Mouse (Mus musculus) limb, embryonic 13.5 days (tissue): Measurements from ENCODE around the gene Pcdh19. TPM values are rescaled to one million over a fixed set of nuclear protein-coding genes. Genes with fewer than 3 reads are reported as not detected.

Experiments
- ATAC-seq: fragments of 200-750 bp; cut with Nextera tagmentation; 2 replicates; pipeline ENCODE4 v1.8.0; 2017; ENCODE audit warnings: low read depth, moderate number of reproducible peaks, moderate TSS enrichment; ENCODE audit not compliant: low FRiP score
- H3K27ac ChIP-seq: fragments of 300-500 bp; sonication (generic); 2 replicates; pipeline ENCODE4 v1.5.1; 2015; ENCODE audit warnings: inconsistent platforms, mild to moderate bottlenecking, moderate library complexity
- H3K27me3 ChIP-seq: fragments of 300-500 bp; sonication (generic); 2 replicates; pipeline ENCODE4 v1.6.1; 2015; ENCODE audit warnings: mild to moderate bottlenecking, inconsistent platforms
- H3K36me3 ChIP-seq: fragments of 300-500 bp; sonication (generic); 2 replicates; pipeline ENCODE4 v1.6.1; 2015; ENCODE audit warnings: inconsistent platforms, mild to moderate bottlenecking, moderate library complexity
- H3K4me1 ChIP-seq: fragments of 300-500 bp; sonication (generic); 2 replicates; pipeline ENCODE4 v1.6.1; 2015; ENCODE audit warnings: inconsistent platforms
- H3K4me2 ChIP-seq: fragments of 300-500 bp; sonication (generic); replicated peaks from 2 replicates; pipeline ENCODE4 v1.6.1; 2015; ENCODE audit warnings: inconsistent platforms, mild to moderate bottlenecking, moderate library complexity
- H3K4me3 ChIP-seq: fragments of 300-500 bp; sonication (generic); 2 replicates; pipeline ENCODE4 v1.5.1; 2015; ENCODE audit warnings: moderate library complexity, mild to moderate bottlenecking, inconsistent platforms
- H3K9ac ChIP-seq: fragments of 300-500 bp; sonication (generic); 2 replicates; pipeline ENCODE4 v1.6.1; 2015; ENCODE audit warnings: mild to moderate bottlenecking, inconsistent platforms
- H3K9me3 ChIP-seq: fragments of 300-500 bp; sonication (generic); 2 replicates; pipeline ENCODE4 v1.6.1; 2016; ENCODE audit warnings: inconsistent platforms
- WGBS: fragments of 180-500 bp; shearing (Covaris S2); methylation state at CpG from one replicate; pipeline ENCODE4 v1.1.7; 2015; 5-methylcytosine and 5-hydroxymethylcytosine counted together
- polyA plus RNA-seq: library from polyadenylated mRNA; unstranded; fragments of >200 nt; fragmentation: Nextera tagmentation; extraction: Ambion mirVana; gene quantifications from 2 replicates; pipeline ENCODE4 v1.2.1, GENCODE M21; 2015

The Pcdh19 gene
- polyA plus RNA-seq, 1 experiment from 2014 or later: 6.7 TPM

DNA sequence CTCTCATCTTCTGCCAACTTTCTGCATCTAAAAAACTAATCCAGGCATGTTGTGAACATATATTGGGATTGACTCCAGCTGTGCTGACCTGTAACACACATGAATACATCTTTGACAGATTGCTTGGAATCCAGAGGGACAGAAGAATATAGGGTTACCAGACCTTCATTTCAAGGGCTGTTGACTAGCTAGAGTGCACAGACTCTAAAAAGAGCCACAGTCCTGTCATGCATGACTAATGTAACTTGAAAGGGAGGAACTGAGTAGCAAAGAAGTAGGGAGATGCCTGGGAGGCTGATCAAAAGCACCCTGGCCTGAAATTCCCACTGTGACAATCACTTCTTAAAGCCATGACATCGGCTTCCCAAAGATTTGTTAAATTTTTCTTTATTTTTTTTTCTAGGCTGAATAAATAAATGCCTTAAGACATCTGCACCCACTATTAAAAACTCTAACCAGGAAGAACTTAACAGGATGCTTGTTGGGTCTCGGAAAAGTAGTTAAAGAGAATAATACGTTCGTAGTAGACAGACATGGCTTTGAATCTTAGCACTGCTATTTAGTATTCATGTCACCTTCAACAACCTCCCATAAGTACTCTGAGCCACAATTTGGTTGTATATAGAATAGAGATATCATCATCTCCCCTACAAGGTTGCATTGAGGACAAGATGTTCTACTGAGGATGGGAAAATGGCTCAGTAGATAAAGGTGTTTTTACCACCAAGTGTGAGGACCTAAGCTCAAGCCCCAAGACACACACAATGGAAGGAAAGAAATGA is 113.0 kb downstream of the Pcdh19 start:
- Histone ChIP-seq H3K27me3 (no peaks in the 10 kb centered on the region), H3K4me2 (no peak overlapping the region), H3K4me1 (no peaks in the 10 kb centered on the region), H3K27ac (no peak overlapping the region), H3K36me3 (no peaks in the 10 kb centered on the region), H3K9me3 (no peaks in the 10 kb centered on the region), H3K9ac (no peak overlapping the region), H3K4me3 (no peak overlapping the region)
- 66% methylated on average over 4 of the region's 4 CpGs for WGBS
- peak; percentile 64; the same call in 1 of the 2 replicates for ATAC-seq

GRCm38 (mm10) chrX:133565355-133565754 is 123.4 kb downstream of the Pcdh19 start:
- WGBS: 74% methylated on average over 2 of the region's 2 CpGs
- H3K27ac ChIP-seq: no peak overlapping the region
- ATAC-seq: no peak
- no peaks in the 10 kb centered on the region for H3K27me3 ChIP-seq
- H3K9me3 ChIP-seq: no peaks in the 10 kb centered on the region
- H3K4me1 ChIP-seq: no peaks in the 10 kb centered on the region
- H3K4me3 ChIP-seq: no peak overlapping the region
- no peaks in the 10 kb centered on the region for H3K36me3 ChIP-seq
- H3K4me2 ChIP-seq: no peak overlapping the region
- H3K9ac ChIP-seq: no peak overlapping the region

Other genes with a start within 250 kb of the Pcdh19 start
- gene Tnmd, start 162.0 kb upstream of the Pcdh19 start, polyA plus RNA-seq: 41.5 and 42.7 TPM in 2 replicates
- 200 TPM in 2 replicates for gene Tspan6, start 209.4 kb upstream of the Pcdh19 start, polyA plus RNA-seq
- 3.1 and 3.9 TPM in 2 replicates for gene Srpx2, start 219.4 kb upstream of the Pcdh19 start, polyA plus RNA-seq